Mouse (Mus musculus): ENCODE results near the gene Scfd2. TPM values are rescaled to one million over a fixed set of nuclear protein-coding genes. Genes with fewer than 3 reads are reported as not detected.
A peak's percentile ranks its signal among the peaks of the same experiment; 100 is the strongest.

Scfd2 gene
- polyA plus RNA-seq, 1 experiment from 2014 or later: 25.8 TPM

DNA sequence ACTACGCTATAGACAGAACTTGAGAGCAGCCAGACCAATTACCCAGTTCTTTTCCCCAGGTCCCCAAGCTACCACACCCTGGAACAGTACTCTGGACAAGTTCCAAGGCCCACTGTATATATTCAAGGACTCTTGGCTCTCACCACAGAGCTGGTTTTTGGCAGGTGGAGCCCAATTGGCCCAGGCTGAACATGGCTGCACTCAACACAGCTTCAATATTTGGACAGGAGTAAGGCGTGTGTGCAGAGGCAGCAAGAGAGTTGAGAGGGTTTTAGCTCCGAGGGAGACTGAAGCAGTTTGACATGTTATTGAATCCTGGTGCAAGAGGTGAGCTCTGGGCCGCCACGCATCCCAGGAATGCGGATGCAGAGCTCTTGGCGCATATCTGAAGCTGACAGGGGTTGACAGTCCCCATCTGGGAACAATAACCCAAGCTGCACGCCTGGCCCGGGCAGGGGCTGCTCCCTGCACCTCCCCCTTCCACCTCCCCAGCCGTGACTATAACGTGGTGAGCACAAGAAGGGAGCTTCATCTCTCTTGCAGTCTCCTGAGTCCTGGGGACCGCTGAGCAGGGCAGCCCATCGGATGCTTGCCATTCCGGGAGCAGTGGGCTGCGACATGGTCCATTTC lies 370.1 kb downstream of the Scfd2 start:
- H3K4me3 ChIP-seq (replicated peaks; ENCODE audit: low read length): no peak overlapping the region
- H3K27me3 ChIP-seq (ENCODE audit: control insufficient read depth, insufficient read depth, low read length): no peaks in the 10 kb centered on the region
- ATAC-seq (ENCODE audit: insufficient read depth, low FRiP score): peak; percentile 88
- peak overlapping the region; percentile 36 for H3K4me2 ChIP-seq (ENCODE audit: low read depth, low read length)
- peak overlapping the region; percentile 84 for H3K27ac ChIP-seq (ENCODE audit: low read length)
- H3K4me1 ChIP-seq (ENCODE audit: control insufficient read depth, insufficient read depth, low read length): peaks cover 27% of the 10 kb centered on the region
- no peaks in the 10 kb centered on the region for H3K36me3 ChIP-seq (ENCODE audit: control insufficient read depth, insufficient read depth, low read length)
- WGBS: 11% methylated on average over 15 of the region's 15 CpGs
- H3K9ac ChIP-seq (ENCODE audit: low read length): peak overlapping the region; percentile 14; the same call in 1 of the 2 replicates
- no peaks in the 10 kb centered on the region for H3K9me3 ChIP-seq (replicated peaks; ENCODE audit: control insufficient read depth, low read length)

DNA sequence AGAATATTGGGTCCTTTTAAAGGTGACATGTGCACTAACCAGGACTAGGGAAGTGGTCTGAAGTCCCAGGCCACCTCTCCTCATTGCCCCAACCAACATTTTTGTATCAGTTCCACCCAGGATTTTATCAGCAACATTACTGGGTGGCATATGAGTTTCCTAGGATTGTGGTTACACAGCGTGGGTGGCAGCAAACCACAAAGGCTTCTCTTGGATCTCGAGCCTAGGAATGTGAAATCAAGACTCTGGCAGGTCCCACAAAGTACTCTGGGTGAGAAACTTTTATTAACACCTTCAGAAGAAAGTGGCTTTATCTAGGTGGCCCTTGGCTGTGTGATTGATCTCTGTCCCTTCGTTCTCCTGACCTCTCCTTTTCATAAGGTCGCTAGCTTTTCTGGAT lies 371.2 kb downstream of the Scfd2 start:
- Histone ChIP-seq H3K4me1 (ENCODE audit: control insufficient read depth, insufficient read depth, low read length) (peaks cover 30% of the 10 kb centered on the region), H3K9ac (ENCODE audit: low read length) (no peak overlapping the region), H3K36me3 (ENCODE audit: control insufficient read depth, insufficient read depth, low read length) (no peaks in the 10 kb centered on the region), H3K27ac (ENCODE audit: low read length) (peak overlapping the region; percentile 84; the same call in 1 of the 2 replicates), H3K4me2 (ENCODE audit: low read depth, low read length) (no peak overlapping the region), H3K9me3 (replicated peaks; ENCODE audit: control insufficient read depth, low read length) (no peaks in the 10 kb centered on the region), H3K4me3 (replicated peaks; ENCODE audit: low read length) (no peak overlapping the region), H3K27me3 (ENCODE audit: control insufficient read depth, insufficient read depth, low read length) (no peaks in the 10 kb centered on the region)
- no peak for ATAC-seq (ENCODE audit: insufficient read depth, low FRiP score)
- WGBS: 54% methylated on average over 4 of the region's 4 CpGs

DNA sequence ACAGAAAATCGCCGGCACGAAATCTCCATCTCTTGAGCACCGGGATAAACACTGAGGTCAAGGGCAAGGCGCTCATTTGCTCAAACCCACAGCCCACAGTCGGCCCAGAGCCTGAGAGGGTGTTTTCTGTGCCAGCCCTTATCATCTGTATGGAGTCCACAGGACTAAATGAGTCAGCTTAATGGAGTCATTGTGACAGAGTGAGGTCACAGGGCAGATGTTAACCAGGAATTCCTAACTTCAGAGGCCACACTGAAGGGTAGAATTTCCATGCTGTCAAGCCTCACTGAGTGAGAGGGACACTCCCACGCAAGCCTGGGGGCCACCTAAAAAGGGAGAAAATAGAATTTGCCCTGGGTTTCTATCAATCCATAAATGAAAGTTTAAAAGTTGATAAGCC lies 371.7 kb downstream of the Scfd2 start:
- Histone ChIP-seq H3K27me3 (ENCODE audit: control insufficient read depth, insufficient read depth, low read length) (no peaks in the 10 kb centered on the region), H3K4me3 (replicated peaks; ENCODE audit: low read length) (no peak overlapping the region), H3K9me3 (replicated peaks; ENCODE audit: control insufficient read depth, low read length) (no peaks in the 10 kb centered on the region), H3K4me2 (ENCODE audit: low read depth, low read length) (no peak overlapping the region), H3K36me3 (ENCODE audit: control insufficient read depth, insufficient read depth, low read length) (no peaks in the 10 kb centered on the region), H3K27ac (ENCODE audit: low read length) (peak overlapping the region; percentile 84; the same call in 1 of the 2 replicates), H3K4me1 (ENCODE audit: control insufficient read depth, insufficient read depth, low read length) (peaks cover 30% of the 10 kb centered on the region), H3K9ac (ENCODE audit: low read length) (no peak overlapping the region)
- 26% methylated on average over 7 of the region's 7 CpGs for WGBS
- ATAC-seq (ENCODE audit: insufficient read depth, low FRiP score): peak; percentile 30; the same call in 1 of the 2 replicates

DNA sequence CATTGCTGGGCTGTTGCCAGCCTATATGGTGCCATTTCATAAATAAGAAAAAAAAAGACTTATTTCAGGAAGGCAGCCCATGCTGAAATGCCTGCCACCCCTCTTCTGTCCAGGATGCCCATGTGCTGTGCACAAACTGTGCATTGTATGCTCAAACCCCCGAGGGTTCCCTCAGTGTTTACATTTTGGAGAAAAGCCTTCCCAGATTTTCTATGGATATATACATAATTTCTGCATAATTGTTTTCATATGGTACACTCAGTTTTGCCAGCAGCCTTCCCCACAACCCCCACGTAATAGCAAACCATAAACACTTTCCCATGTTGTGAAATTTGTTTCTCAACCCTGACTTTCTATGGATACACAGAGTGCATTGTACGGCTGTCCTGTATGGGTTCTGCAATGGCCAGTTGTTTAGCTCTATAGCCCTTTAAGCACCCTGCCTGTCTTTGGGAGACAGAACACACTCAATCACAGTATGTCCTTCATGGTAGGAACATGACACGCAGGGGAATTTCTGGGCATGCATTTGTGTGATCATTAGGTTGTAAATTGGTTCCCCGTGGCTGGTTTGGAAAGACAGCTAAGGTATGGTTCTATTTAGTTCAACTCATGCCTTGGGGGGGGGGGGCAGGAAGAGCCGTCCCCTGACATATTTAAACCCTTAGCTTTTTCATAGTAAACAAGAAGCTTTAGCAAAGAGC lies 372.5 kb downstream of the Scfd2 start:
- H3K27ac ChIP-seq (ENCODE audit: low read length): no peak overlapping the region
- no peaks in the 10 kb centered on the region for H3K9me3 ChIP-seq (replicated peaks; ENCODE audit: control insufficient read depth, low read length)
- WGBS: 69% methylated on average over 6 of the region's 6 CpGs
- ATAC-seq (ENCODE audit: insufficient read depth, low FRiP score): no peak
- no peak overlapping the region for H3K9ac ChIP-seq (ENCODE audit: low read length)
- H3K4me3 ChIP-seq (replicated peaks; ENCODE audit: low read length): no peak overlapping the region
- no peaks in the 10 kb centered on the region for H3K36me3 ChIP-seq (ENCODE audit: control insufficient read depth, insufficient read depth, low read length)
- no peaks in the 10 kb centered on the region for H3K27me3 ChIP-seq (ENCODE audit: control insufficient read depth, insufficient read depth, low read length)
- H3K4me1 ChIP-seq (ENCODE audit: control insufficient read depth, insufficient read depth, low read length): peaks cover 30% of the 10 kb centered on the region
- H3K4me2 ChIP-seq (ENCODE audit: low read depth, low read length): no peak overlapping the region

DNA sequence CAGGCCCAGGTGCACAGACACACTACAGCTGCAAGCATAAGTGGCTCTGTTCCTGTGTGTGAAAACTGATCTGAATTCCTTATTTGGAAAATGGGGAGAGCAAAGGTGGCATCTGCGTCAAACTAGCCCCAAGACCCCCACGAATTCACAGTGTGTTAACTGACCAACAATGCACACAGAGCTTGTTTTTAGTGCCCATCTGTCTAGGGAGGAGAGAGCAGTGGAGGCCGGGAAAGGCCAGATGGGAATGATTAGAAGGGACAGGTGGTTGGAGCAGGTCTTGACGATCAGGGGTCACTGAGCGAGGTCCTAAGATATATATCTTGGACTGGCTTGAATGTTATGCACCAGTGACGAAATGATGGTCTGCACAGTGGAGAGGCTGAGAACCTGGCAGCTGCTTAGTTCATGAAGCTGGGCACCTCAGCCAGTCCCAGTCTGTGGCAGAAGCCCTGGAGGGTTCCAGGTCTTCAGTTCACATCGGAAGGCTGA lies 375.7 kb downstream of the Scfd2 start:
- ATAC-seq (ENCODE audit: insufficient read depth, low FRiP score): no peak
- H3K9ac ChIP-seq (ENCODE audit: low read length): no peak overlapping the region
- H3K4me3 ChIP-seq (replicated peaks; ENCODE audit: low read length): no peak overlapping the region
- H3K9me3 ChIP-seq (replicated peaks; ENCODE audit: control insufficient read depth, low read length): no peaks in the 10 kb centered on the region
- no peak overlapping the region for H3K27ac ChIP-seq (ENCODE audit: low read length)
- H3K36me3 ChIP-seq (ENCODE audit: control insufficient read depth, insufficient read depth, low read length): no peaks in the 10 kb centered on the region
- 65% methylated on average over 7 of the region's 7 CpGs for WGBS
- H3K4me2 ChIP-seq (ENCODE audit: low read depth, low read length): no peak overlapping the region
- H3K4me1 ChIP-seq (ENCODE audit: control insufficient read depth, insufficient read depth, low read length): peaks cover 19% of the 10 kb centered on the region
- no peaks in the 10 kb centered on the region for H3K27me3 ChIP-seq (ENCODE audit: control insufficient read depth, insufficient read depth, low read length)

Other genes starting within 250 kb of the Scfd2 start
- 60.2 and 61.8 TPM in 2 replicates for gene Fip1l1, start 3.7 kb upstream of the Scfd2 start, polyA plus RNA-seq (2015; fragmentation: Nextera tagmentation; extraction: Ambion mirVana)
- 5.2 and 6.6 TPM in 2 replicates for gene Lnx1, start 171.2 kb upstream of the Scfd2 start, polyA plus RNA-seq (2015; fragmentation: Nextera tagmentation; extraction: Ambion mirVana)